Mouse (Mus musculus): ENCODE data around the gene Snorc. TPM values are rescaled to one million over a fixed set of nuclear protein-coding genes. Genes with fewer than 3 reads are reported as not detected.

Gene Snorc
- total and polyA plus RNA-seq, 2 experiments from 2014 or later, result not detected

GRCm38 (mm10) chr1:87472576-87472975 lies 2.5 kb downstream of the Snorc start:
- DNase-seq (ENCODE audit: low spot score) (no peak), ATAC-seq (ENCODE audit: insufficient read depth, low read depth) (no peak)
- no peaks in the 10 kb centered on the region for H3K4me1 ChIP-seq (ENCODE audit: control insufficient read depth, insufficient read depth)
- TF ChIP-seq CTCF (IDR thresholded peaks at IDR 0.05; ENCODE audit: low read depth), result no peak
- TF ChIP-seq EP300 (IDR thresholded peaks at IDR 0.05; ENCODE audit: low read depth), result no peak
- no peaks in the 10 kb centered on the region for H3K36me3 ChIP-seq (replicated peaks; ENCODE audit: control insufficient read depth, insufficient read depth, low read length)
- H3K9me3 ChIP-seq (replicated peaks; ENCODE audit: control insufficient read depth, low read length), result no peaks in the 10 kb centered on the region
- H3K4me3 ChIP-seq (ENCODE audit: low read depth, low read length), result no peak overlapping the region
- peaks cover 30% of the 10 kb centered on the region for H3K27me3 ChIP-seq (ENCODE audit: control insufficient read depth, insufficient read depth, low read length)
- 68% methylated on average over 7 of the region's 7 CpGs for WGBS
- no peak overlapping the region for H3K9ac ChIP-seq (replicated peaks; ENCODE audit: low read depth, low read length)
- no peak overlapping the region for H3K4me2 ChIP-seq (ENCODE audit: low read depth, low read length)
- H3K27ac ChIP-seq (ENCODE audit: low read depth), result no peak overlapping the region

GRCm38 (mm10) chr1:87475076-87475895 lies 5.2 kb downstream of the Snorc start:
- Histone ChIP-seq H3K27me3 (ENCODE audit: control insufficient read depth, insufficient read depth, low read length) (peaks cover 29% of the 10 kb centered on the region), H3K4me1 (ENCODE audit: control insufficient read depth, insufficient read depth) (no peaks in the 10 kb centered on the region), H3K9ac (replicated peaks; ENCODE audit: low read depth, low read length) (no peak overlapping the region), H3K4me2 (ENCODE audit: low read depth, low read length) (peak overlapping the region; percentile 49), H3K4me3 (ENCODE audit: low read depth, low read length) (peak overlapping the region; percentile 17; the same call in 1 of the 2 replicates), H3K27ac (ENCODE audit: low read depth) (no peak overlapping the region), H3K9me3 (replicated peaks; ENCODE audit: control insufficient read depth, low read length) (no peaks in the 10 kb centered on the region), H3K36me3 (replicated peaks; ENCODE audit: control insufficient read depth, insufficient read depth, low read length) (no peaks in the 10 kb centered on the region)
- no peak for ATAC-seq (ENCODE audit: insufficient read depth, low read depth)
- WGBS, result 3% methylated on average over 39 of the region's 42 CpGs
- TF ChIP-seq EP300 (IDR thresholded peaks at IDR 0.05; ENCODE audit: low read depth) (no peak), CTCF (IDR thresholded peaks at IDR 0.05; ENCODE audit: low read depth) (no peak)
- DNase-seq (ENCODE audit: low spot score), result no peak

- H3K9me3 ChIP-seq (replicated peaks; ENCODE audit: control insufficient read depth, low read length), result no peaks in the 10 kb centered on the region
- no peak overlapping the region for H3K27ac ChIP-seq (ENCODE audit: low read depth)
- no peak for ATAC-seq (ENCODE audit: insufficient read depth, low read depth)
- H3K36me3 ChIP-seq (replicated peaks; ENCODE audit: control insufficient read depth, insufficient read depth, low read length), result no peaks in the 10 kb centered on the region
- no peak for TF ChIP-seq EP300 (IDR thresholded peaks at IDR 0.05; ENCODE audit: low read depth)
- no peak for TF ChIP-seq CTCF (IDR thresholded peaks at IDR 0.05; ENCODE audit: low read depth)
- H3K4me3 ChIP-seq (ENCODE audit: low read depth, low read length), result no peak overlapping the region
- H3K27me3 ChIP-seq (ENCODE audit: control insufficient read depth, insufficient read depth, low read length), result no peaks in the 10 kb centered on the region
- H3K4me2 ChIP-seq (ENCODE audit: low read depth, low read length), result no peak overlapping the region
- WGBS, result 76% methylated on average over 4 of the region's 4 CpGs
- H3K9ac ChIP-seq (replicated peaks; ENCODE audit: low read depth, low read length), result no peak overlapping the region
- H3K4me1 ChIP-seq (ENCODE audit: control insufficient read depth, insufficient read depth), result no peaks in the 10 kb centered on the region
- no peak for DNase-seq (ENCODE audit: low spot score)
Measured at GRCm38 (mm10) chr1:87482546-87482945, 12.5 kb downstream of the Snorc start.

- H3K4me1 ChIP-seq (ENCODE audit: control insufficient read depth, insufficient read depth), result no peaks in the 10 kb centered on the region
- no peak overlapping the region for H3K27ac ChIP-seq (ENCODE audit: low read depth)
- no peak overlapping the region for H3K9ac ChIP-seq (replicated peaks; ENCODE audit: low read depth, low read length)
- TF ChIP-seq EP300 (IDR thresholded peaks at IDR 0.05; ENCODE audit: low read depth), result no peak
- no peak for TF ChIP-seq CTCF (IDR thresholded peaks at IDR 0.05; ENCODE audit: low read depth)
- H3K4me2 ChIP-seq (ENCODE audit: low read depth, low read length), result no peak overlapping the region
- WGBS, result 29% methylated on average over 6 of the region's 6 CpGs
- no peaks in the 10 kb centered on the region for H3K27me3 ChIP-seq (ENCODE audit: control insufficient read depth, insufficient read depth, low read length)
- no peaks in the 10 kb centered on the region for H3K9me3 ChIP-seq (replicated peaks; ENCODE audit: control insufficient read depth, low read length)
- no peak for DNase-seq (ENCODE audit: low spot score)
- no peaks in the 10 kb centered on the region for H3K36me3 ChIP-seq (replicated peaks; ENCODE audit: control insufficient read depth, insufficient read depth, low read length)
- no peak overlapping the region for H3K4me3 ChIP-seq (ENCODE audit: low read depth, low read length)
- no peak for ATAC-seq (ENCODE audit: insufficient read depth, low read depth)
Measured at GRCm38 (mm10) chr1:87486386-87486785, 16.3 kb downstream of the Snorc start.

- Histone ChIP-seq H3K4me1 (ENCODE audit: control insufficient read depth, insufficient read depth) (no peaks in the 10 kb centered on the region), H3K9me3 (replicated peaks; ENCODE audit: control insufficient read depth, low read length) (no peaks in the 10 kb centered on the region), H3K27me3 (ENCODE audit: control insufficient read depth, insufficient read depth, low read length) (no peaks in the 10 kb centered on the region), H3K4me2 (ENCODE audit: low read depth, low read length) (no peak overlapping the region), H3K36me3 (replicated peaks; ENCODE audit: control insufficient read depth, insufficient read depth, low read length) (no peaks in the 10 kb centered on the region), H3K27ac (ENCODE audit: low read depth) (no peak overlapping the region), H3K4me3 (ENCODE audit: low read depth, low read length) (no peak overlapping the region), H3K9ac (replicated peaks; ENCODE audit: low read depth, low read length) (no peak overlapping the region)
- ATAC-seq (ENCODE audit: insufficient read depth, low read depth), result no peak
- no peak for DNase-seq (ENCODE audit: low spot score)
- WGBS, result 35% methylated on average over 3 of the region's 3 CpGs
- TF ChIP-seq EP300 (IDR thresholded peaks at IDR 0.05; ENCODE audit: low read depth) (no peak), CTCF (IDR thresholded peaks at IDR 0.05; ENCODE audit: low read depth) (no peak)
Measured at GRCm38 (mm10) chr1:87492285-87492684, 22.2 kb downstream of the Snorc start.

- H3K27ac ChIP-seq (ENCODE audit: low read depth), result no peak overlapping the region
- ATAC-seq (ENCODE audit: insufficient read depth, low read depth), result no peak
- WGBS, result 56% methylated on average over 4 of the region's 4 CpGs
- no peaks in the 10 kb centered on the region for H3K9me3 ChIP-seq (replicated peaks; ENCODE audit: control insufficient read depth, low read length)
- no peaks in the 10 kb centered on the region for H3K4me1 ChIP-seq (ENCODE audit: control insufficient read depth, insufficient read depth)
- H3K27me3 ChIP-seq (ENCODE audit: control insufficient read depth, insufficient read depth, low read length), result no peaks in the 10 kb centered on the region
- H3K4me2 ChIP-seq (ENCODE audit: low read depth, low read length), result no peak overlapping the region
- no peak for TF ChIP-seq EP300 (IDR thresholded peaks at IDR 0.05; ENCODE audit: low read depth)
- H3K36me3 ChIP-seq (replicated peaks; ENCODE audit: control insufficient read depth, insufficient read depth, low read length), result no peaks in the 10 kb centered on the region
- no peak for DNase-seq (ENCODE audit: low spot score)
- H3K9ac ChIP-seq (replicated peaks; ENCODE audit: low read depth, low read length), result no peak overlapping the region
- H3K4me3 ChIP-seq (ENCODE audit: low read depth, low read length), result no peak overlapping the region
Measured at GRCm38 (mm10) chr1:87493542-87493941, 23.5 kb downstream of the Snorc start.

Data from heart, postnatal 0 days (tissue).